Mouse (Mus musculus) E14TG2a.4 (cell line): ENCODE data around the gene Fbxo41.

Source experiments
- CTCF ChIP-seq: conservative IDR thresholded peaks from 2 replicates; pipeline ENCODE4 v1.5.1; 2014; ENCODE audit warnings: low read length
- POU5F1 ChIP-seq: IDR thresholded peaks from 2 replicates; pipeline ENCODE4 v1.6.1; 2014; ENCODE audit warnings: low read length, borderline replicate concordance

GRCm38 (mm10) chr6:85452816-85453215, 50.0 kb downstream of the Fbxo41 start:
- no peak for TF ChIP-seq CTCF
- no peak for TF ChIP-seq POU5F1
